8 mouse cellular contexts compared by ENCODE assay signal in genomic region chr12:117153166-117153480, GRCm38 (mm10).
DNase-seq lines count a peak whose midpoint lies in the region; ATAC-seq and TF ChIP-seq lines count a peak whose summit lies in the region.

No protein-coding gene starts in this region.

- peaks cover 84% of the 10 kb centered on the region for H3K27me3 ChIP-seq in heart, embryonic 12.5 days (replicated peaks)
- H3K27me3 ChIP-seq in C2C12 (ENCODE audit: control insufficient read depth, insufficient read depth, insufficient read length), result no peaks in the 10 kb centered on the region
- H3K27me3 ChIP-seq in forebrain, embryonic 15.5 days, result peaks cover 73% of the 10 kb centered on the region
- H3K27me3 ChIP-seq in limb, embryonic 15.5 days, result peaks cover 82% of the 10 kb centered on the region

- peaks cover 3% of the 10 kb centered on the region for H3K79me3 ChIP-seq in C2C12 (ENCODE audit: low read depth)

- WGBS in heart, embryonic 12.5 days, result 2% methylated on average over 8 of the region's 8 CpGs
- under 1% methylated on average over 8 of the region's 8 CpGs for WGBS in forebrain, embryonic 15.5 days
- WGBS in limb, embryonic 15.5 days, result 4% methylated on average over 8 of the region's 8 CpGs

- peaks cover 26% of the 10 kb centered on the region for H3K4me1 ChIP-seq in heart, embryonic 12.5 days (replicated peaks)
- peaks cover 58% of the 10 kb centered on the region for H3K4me1 ChIP-seq in forebrain, embryonic 15.5 days
- peaks cover 39% of the 10 kb centered on the region for H3K4me1 ChIP-seq in limb, embryonic 15.5 days

- no peak overlapping the region for H3K27ac ChIP-seq in heart, embryonic 12.5 days (ENCODE audit: poor library complexity, severe bottlenecking)
- peak overlapping the region; percentile 89 for H3K27ac ChIP-seq in forebrain, embryonic 15.5 days (replicated peaks)
- H3K27ac ChIP-seq in limb, embryonic 15.5 days, result no peak overlapping the region

- peak overlapping the region; percentile 10 for H3ac ChIP-seq in C2C12 (ENCODE audit: control insufficient read depth, insufficient read length, low read depth)

- TF ChIP-seq CTCF in C2C12 (IDR thresholded peaks at IDR 0.05; ENCODE audit: control insufficient read depth, insufficient read depth, insufficient read length), result no peak

- peak overlapping the region; percentile 60 for H3K4me3 ChIP-seq in heart, embryonic 12.5 days
- peak overlapping the region; percentile 40 for H3K4me3 ChIP-seq in C2C12 (ENCODE audit: insufficient read depth, poor library complexity, severe bottlenecking)
- peak overlapping the region; percentile 53 for H3K4me3 ChIP-seq in forebrain, embryonic 15.5 days
- H3K4me3 ChIP-seq in limb, embryonic 15.5 days, result peak overlapping the region; percentile 58

- no peak for ATAC-seq in heart, embryonic 12.5 days (ENCODE audit: insufficient number of reproducible peaks, low FRiP score)
- ATAC-seq in forebrain, embryonic 15.5 days (replicated peaks), result no peak
- ATAC-seq in limb, embryonic 15.5 days (ENCODE audit: insufficient number of reproducible peaks, low FRiP score, low TSS enrichment, low read depth), result no peak

- peak overlapping the region; percentile 92 for H3K4me2 ChIP-seq in heart, embryonic 12.5 days
- H3K4me2 ChIP-seq in forebrain, embryonic 15.5 days (replicated peaks), result peak overlapping the region; percentile 51
- H3K4me2 ChIP-seq in limb, embryonic 15.5 days, result peak overlapping the region; percentile 96

- H3K9ac ChIP-seq in heart, embryonic 12.5 days, result no peak overlapping the region
- peak overlapping the region; percentile 70 for H3K9ac ChIP-seq in forebrain, embryonic 15.5 days (replicated peaks)
- no peak overlapping the region for H3K9ac ChIP-seq in limb, embryonic 15.5 days

- H3K79me2 ChIP-seq in C2C12 (ENCODE audit: control insufficient read depth, insufficient read depth), result peaks cover 13% of the 10 kb centered on the region

- no peaks in the 10 kb centered on the region for H3K36me3 ChIP-seq in heart, embryonic 12.5 days
- no peaks in the 10 kb centered on the region for H3K36me3 ChIP-seq in C2C12 (ENCODE audit: control insufficient read depth, insufficient read depth)
- H3K36me3 ChIP-seq in forebrain, embryonic 15.5 days, result no peaks in the 10 kb centered on the region
- no peaks in the 10 kb centered on the region for H3K36me3 ChIP-seq in limb, embryonic 15.5 days

- no peak for DNase-seq in heart, adult 11 months
- no peak for DNase-seq in T-cell, adult 2 months (ENCODE audit: low spot score)
- DNase-seq in right cerebral cortex, adult 18-20 months, result no peak
- DNase-seq in left cerebral cortex, adult 8-10 months (ENCODE audit: low spot score in 2 of 2), result no peak

- H3K9me3 ChIP-seq in heart, embryonic 12.5 days (replicated peaks), result no peaks in the 10 kb centered on the region
- no peaks in the 10 kb centered on the region for H3K9me3 ChIP-seq in forebrain, embryonic 15.5 days
- no peaks in the 10 kb centered on the region for H3K9me3 ChIP-seq in limb, embryonic 15.5 days

TF ChIP-seq in C2C12, 6 proteins besides CTCF, POLR2A, EP300 and RAD21:
- TF ChIP-seq MAX (IDR thresholded peaks at IDR 0.05) (no peak), CEBPB (IDR thresholded peaks at IDR 0.05; ENCODE audit: low read depth) (no peak), MYOD1 (IDR thresholded peaks at IDR 0.05; ENCODE audit: control insufficient read depth, insufficient read length, low read depth) (no peak), USF1 (IDR thresholded peaks at IDR 0.05; ENCODE audit: low read depth) (no peak), FOSL1 (IDR thresholded peaks at IDR 0.05; ENCODE audit: insufficient read depth, low read length, poor library complexity, severe bottlenecking) (no peak), MYOG (IDR thresholded peaks at IDR 0.05; ENCODE audit: control insufficient read depth, extremely low read depth, insufficient read length) (no peak)
